Mouse (Mus musculus): ENCODE data around the gene Fkbp1b. TPM values are rescaled to one million over a fixed set of nuclear protein-coding genes. Genes with fewer than 3 reads are reported as not detected.

Gene Fkbp1b
- polyA plus RNA-seq, 1 experiment: not detected

DNA sequence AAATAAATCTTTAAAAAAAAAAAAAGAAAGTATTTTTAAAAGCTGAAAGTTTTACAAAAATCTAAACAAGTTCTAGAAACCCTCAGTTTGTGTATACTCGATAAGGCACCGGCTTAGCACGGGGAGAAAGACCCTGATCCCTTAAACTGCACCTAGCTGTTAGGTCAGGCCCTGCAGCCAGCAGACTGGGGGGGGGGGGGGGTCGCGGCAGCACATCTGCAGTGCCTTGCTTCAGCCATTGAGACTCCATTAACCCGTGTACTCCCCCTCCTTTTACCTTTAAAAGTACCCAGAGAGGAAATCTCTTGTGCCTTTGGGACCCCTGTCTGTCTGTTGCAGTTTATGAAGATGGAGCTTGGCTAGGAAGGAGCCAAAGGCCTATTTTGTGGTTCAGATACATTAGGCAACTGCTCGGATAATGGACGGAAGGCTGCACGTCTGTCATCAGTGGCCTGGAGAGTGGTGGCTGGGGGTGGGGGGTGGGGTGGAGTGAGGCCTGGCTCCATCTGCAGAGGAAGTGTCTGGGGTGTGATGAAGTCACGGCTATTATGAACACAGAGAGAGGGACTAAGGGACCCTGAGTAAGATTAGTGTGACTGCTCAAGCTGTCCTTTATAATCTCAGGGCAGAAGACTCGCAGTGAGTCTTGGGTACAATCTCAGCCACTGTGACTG, 18.0 kb upstream of the Fkbp1b start:
- Histone ChIP-seq H3K4me3 (ENCODE audit: insufficient read depth, low read depth, low read length) (no peak overlapping the region), H3K27ac (ENCODE audit: insufficient read depth, low read depth, low read length) (no peak overlapping the region), H3K4me1 (ENCODE audit: control insufficient read depth, insufficient read depth, low read length) (peaks cover 4% of the 10 kb centered on the region)
- TF ChIP-seq CTCF (IDR thresholded peaks at IDR 0.05; ENCODE audit: insufficient read depth, low read depth, low read length) (no peak), POLR2A (IDR thresholded peaks at IDR 0.05; ENCODE audit: insufficient read depth, low read depth, low read length) (no peak)
- WGBS: 73% methylated on average over 11 of the region's 11 CpGs

GRCm38 (mm10) chr12:4856834-4857233, 15.4 kb upstream of the Fkbp1b start:
- Histone ChIP-seq H3K4me1 (ENCODE audit: control insufficient read depth, insufficient read depth, low read length) (0 out of 2 replicates have a peak, but pooled peaks cover under 1% of the 10 kb centered on the region), H3K4me3 (ENCODE audit: insufficient read depth, low read depth, low read length) (no peak overlapping the region), H3K27ac (ENCODE audit: insufficient read depth, low read depth, low read length) (no peak overlapping the region)
- WGBS: 98% methylated on average over 2 of the region's 2 CpGs
- no peak for TF ChIP-seq CTCF (IDR thresholded peaks at IDR 0.05; ENCODE audit: insufficient read depth, low read depth, low read length)
- TF ChIP-seq POLR2A (IDR thresholded peaks at IDR 0.05; ENCODE audit: insufficient read depth, low read depth, low read length): no peak

DNA sequence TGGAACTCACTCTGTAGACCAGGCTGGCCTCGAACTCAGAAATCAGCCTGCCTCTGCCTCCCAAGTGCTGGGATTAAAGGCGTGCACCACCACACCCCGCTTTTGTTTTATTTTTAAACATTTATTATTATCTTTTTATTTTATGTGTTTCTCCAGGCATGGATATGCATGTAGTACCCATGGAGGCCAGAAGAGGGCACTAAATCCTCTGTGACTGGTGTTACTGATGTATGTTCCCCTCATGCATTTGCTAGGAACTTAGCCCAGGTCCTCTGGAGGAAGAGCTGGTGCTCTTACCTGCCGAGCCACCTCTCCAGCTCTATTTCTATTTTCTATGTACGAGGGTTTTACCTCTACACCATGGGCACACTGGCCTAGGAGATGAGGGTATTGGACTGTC, 14.8 kb upstream of the Fkbp1b start:
- TF ChIP-seq POLR2A (IDR thresholded peaks at IDR 0.05; ENCODE audit: insufficient read depth, low read depth, low read length) (no peak), CTCF (IDR thresholded peaks at IDR 0.05; ENCODE audit: insufficient read depth, low read depth, low read length) (no peak)
- no peak overlapping the region for H3K27ac ChIP-seq (ENCODE audit: insufficient read depth, low read depth, low read length)
- H3K4me1 ChIP-seq (ENCODE audit: control insufficient read depth, insufficient read depth, low read length): 0 out of 2 replicates have a peak, but pooled peaks cover 4% of the 10 kb centered on the region
- H3K4me3 ChIP-seq (ENCODE audit: insufficient read depth, low read depth, low read length): no peak overlapping the region
- WGBS: over 99% methylated on average over 5 of the region's 5 CpGs

DNA sequence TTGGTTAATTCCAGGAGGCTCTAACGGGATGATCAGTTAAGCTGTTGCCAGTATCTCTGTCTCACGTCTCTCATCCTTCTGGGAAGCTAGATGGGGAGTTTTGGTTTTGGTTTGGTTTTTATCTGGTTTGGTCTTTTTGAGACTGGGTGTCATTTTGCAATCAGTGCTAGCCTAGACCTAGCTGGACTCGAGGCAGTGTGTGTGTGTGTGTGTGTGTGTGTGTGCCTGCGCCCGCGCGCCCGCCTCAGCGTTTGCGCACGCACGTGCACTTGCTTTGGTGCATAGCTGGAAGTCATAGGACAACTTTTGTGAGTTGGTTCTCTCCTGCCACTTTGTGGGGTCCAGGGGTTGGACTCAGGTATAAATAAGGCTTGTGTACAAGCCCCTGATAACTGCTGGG, 2.4 kb upstream of the Fkbp1b start:
- Histone ChIP-seq H3K27ac (ENCODE audit: insufficient read depth, low read depth, low read length) (no peak overlapping the region), H3K4me1 (ENCODE audit: control insufficient read depth, insufficient read depth, low read length) (peaks cover 7% of the 10 kb centered on the region), H3K4me3 (ENCODE audit: insufficient read depth, low read depth, low read length) (peak overlapping the region; percentile 95)
- under 1% methylated on average over 12 of the region's 12 CpGs for WGBS
- TF ChIP-seq POLR2A (IDR thresholded peaks at IDR 0.05; ENCODE audit: insufficient read depth, low read depth, low read length): no peak
- TF ChIP-seq CTCF (IDR thresholded peaks at IDR 0.05; ENCODE audit: insufficient read depth, low read depth, low read length): no peak

DNA sequence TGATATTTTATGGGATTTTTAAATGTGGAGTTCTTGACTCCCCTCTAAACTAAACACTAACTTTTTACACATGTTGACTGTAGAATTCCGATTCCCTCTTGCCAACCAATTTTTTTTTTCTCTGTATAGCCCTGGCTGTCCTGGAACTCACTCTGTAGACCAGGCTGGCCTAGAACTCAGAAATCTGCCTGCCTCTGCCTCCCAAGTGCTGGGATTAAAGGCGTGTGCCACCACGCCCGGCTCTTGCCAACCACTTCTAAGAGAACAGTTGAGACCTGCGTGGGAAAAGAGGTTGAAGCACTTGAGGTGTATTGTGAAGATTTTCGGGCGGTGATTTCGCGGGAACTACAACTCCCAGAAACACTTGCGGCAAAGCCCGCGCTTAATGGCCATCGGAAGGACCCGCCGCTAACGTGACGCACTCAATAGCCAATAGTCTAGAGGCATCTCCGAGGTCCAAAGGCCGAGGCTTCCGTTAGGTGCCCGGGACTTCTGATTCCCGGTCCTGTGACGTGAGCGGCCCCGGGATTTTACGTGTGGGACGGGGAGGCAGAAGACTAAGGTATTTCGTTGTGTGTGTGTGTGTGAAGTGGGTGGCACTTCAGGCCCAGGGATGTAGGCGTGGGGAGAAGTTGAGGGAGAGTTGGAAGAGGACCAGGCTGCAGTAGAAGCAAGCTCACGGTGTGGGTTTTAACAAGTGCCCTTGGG, 1.7 kb upstream of the Fkbp1b start, which contains the start of gene Wdcp:
TSS of gene Wdcp (plus strand) at position 414 of the 708 bp plus-strand sequence.
- under 1% methylated on average over 30 of the region's 30 CpGs for WGBS
- TF ChIP-seq CTCF (IDR thresholded peaks at IDR 0.05; ENCODE audit: insufficient read depth, low read depth, low read length) (no peak), POLR2A (IDR thresholded peaks at IDR 0.05; ENCODE audit: insufficient read depth, low read depth, low read length) (peak; percentile 28; the same call in 1 of the 2 replicates)
- H3K4me1 ChIP-seq (ENCODE audit: control insufficient read depth, insufficient read depth, low read length): peaks cover 7% of the 10 kb centered on the region
- H3K4me3 ChIP-seq (ENCODE audit: insufficient read depth, low read depth, low read length): peak within 1 kb of the TSS; percentile 95
- peak within 1 kb of the TSS; percentile 29; the same call in 1 of the 2 replicates for H3K27ac ChIP-seq (ENCODE audit: insufficient read depth, low read depth, low read length)

GRCm38 (mm10) chr12:4842456-4842855, 1.1 kb upstream of the Fkbp1b start:
- 91% methylated on average over 8 of the region's 8 CpGs for WGBS
- Histone ChIP-seq H3K4me3 (ENCODE audit: insufficient read depth, low read depth, low read length) (no peak overlapping the region), H3K4me1 (ENCODE audit: control insufficient read depth, insufficient read depth, low read length) (peaks cover 7% of the 10 kb centered on the region), H3K27ac (ENCODE audit: insufficient read depth, low read depth, low read length) (no peak overlapping the region)
- TF ChIP-seq POLR2A (IDR thresholded peaks at IDR 0.05; ENCODE audit: insufficient read depth, low read depth, low read length) (no peak), CTCF (IDR thresholded peaks at IDR 0.05; ENCODE audit: insufficient read depth, low read depth, low read length) (no peak)

DNA sequence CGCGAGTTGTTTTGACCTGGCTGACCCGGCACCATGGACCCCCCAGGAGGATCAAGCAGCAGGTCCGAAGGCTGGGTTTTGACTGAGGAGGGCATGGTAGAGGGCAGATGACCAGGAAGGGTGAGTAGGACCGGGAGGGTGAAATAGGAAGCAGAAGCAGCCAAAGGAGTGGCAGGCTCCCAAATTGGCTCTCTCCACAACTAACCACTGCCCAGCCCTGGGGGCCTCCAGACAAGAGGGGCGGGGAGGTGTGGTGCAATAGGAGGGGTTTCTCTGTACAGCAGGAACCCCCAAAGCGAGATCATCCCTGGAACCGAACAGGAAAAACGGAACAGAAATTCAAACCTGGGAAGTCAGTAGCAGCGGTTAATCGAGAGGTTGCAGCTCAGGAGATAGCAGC, 650 bp downstream of the Fkbp1b start:
- peaks cover 7% of the 10 kb centered on the region for H3K4me1 ChIP-seq (ENCODE audit: control insufficient read depth, insufficient read depth, low read length)
- WGBS: 3% methylated on average over 11 of the region's 11 CpGs
- no peak for TF ChIP-seq POLR2A (IDR thresholded peaks at IDR 0.05; ENCODE audit: insufficient read depth, low read depth, low read length)
- TF ChIP-seq CTCF (IDR thresholded peaks at IDR 0.05; ENCODE audit: insufficient read depth, low read depth, low read length): no peak
- H3K4me3 ChIP-seq (ENCODE audit: insufficient read depth, low read depth, low read length): peak overlapping the region; percentile 96
- no peak overlapping the region for H3K27ac ChIP-seq (ENCODE audit: insufficient read depth, low read depth, low read length)

GRCm38 (mm10) chr12:4840010-4840409, 1.4 kb downstream of the Fkbp1b start:
- Histone ChIP-seq H3K27ac (ENCODE audit: insufficient read depth, low read depth, low read length) (no peak overlapping the region), H3K4me3 (ENCODE audit: insufficient read depth, low read depth, low read length) (no peak overlapping the region), H3K4me1 (ENCODE audit: control insufficient read depth, insufficient read depth, low read length) (peaks cover 7% of the 10 kb centered on the region)
- 67% methylated on average over 6 of the region's 6 CpGs for WGBS
- TF ChIP-seq CTCF (IDR thresholded peaks at IDR 0.05; ENCODE audit: insufficient read depth, low read depth, low read length): no peak
- TF ChIP-seq POLR2A (IDR thresholded peaks at IDR 0.05; ENCODE audit: insufficient read depth, low read depth, low read length): no peak

GRCm38 (mm10) chr12:4836959-4837358, 4.4 kb downstream of the Fkbp1b start:
- WGBS: 73% methylated on average over 4 of the region's 4 CpGs
- peaks cover 7% of the 10 kb centered on the region for H3K4me1 ChIP-seq (ENCODE audit: control insufficient read depth, insufficient read depth, low read length)
- H3K27ac ChIP-seq (ENCODE audit: insufficient read depth, low read depth, low read length): no peak overlapping the region
- TF ChIP-seq POLR2A (IDR thresholded peaks at IDR 0.05; ENCODE audit: insufficient read depth, low read depth, low read length) (no peak), CTCF (IDR thresholded peaks at IDR 0.05; ENCODE audit: insufficient read depth, low read depth, low read length) (no peak)
- H3K4me3 ChIP-seq (ENCODE audit: insufficient read depth, low read depth, low read length): no peak overlapping the region

Data from olfactory bulb, adult 2 months (tissue).